Mouse (Mus musculus): ENCODE measurements around the gene Pdpk1. TPM values are rescaled to one million over a fixed set of nuclear protein-coding genes. Genes with fewer than 3 reads are reported as not detected.

The Pdpk1 gene
- total RNA-seq, 2 experiments from 2014 or later, result 35.1 to 39.7 TPM

DNA sequence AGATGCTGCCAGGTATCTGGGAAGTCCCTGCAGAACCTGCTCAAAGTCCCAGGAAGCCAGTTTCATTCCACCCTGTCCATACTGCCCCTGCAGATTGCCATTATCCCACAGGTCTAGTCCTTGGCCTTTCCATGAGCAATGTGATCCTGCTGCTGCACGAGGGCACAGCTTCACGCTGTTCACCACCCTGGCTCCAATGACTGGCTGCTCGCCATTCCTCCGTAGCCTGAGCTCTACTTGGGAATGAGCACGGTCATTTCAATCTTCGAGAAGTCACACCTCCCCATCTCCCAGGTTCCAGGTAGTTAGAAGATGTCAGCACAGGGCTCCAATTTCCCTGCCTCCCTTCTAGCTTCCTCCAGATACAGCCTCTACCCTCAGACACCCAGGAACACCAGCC, 6.4 kb upstream of the Pdpk1 start:
- no peak for DNase-seq
- H3K4me3 ChIP-seq, result no peak overlapping the region
- intact Hi-C loops (cut with DNase I), result no loop called here
- TF ChIP-seq CTCF (IDR thresholded peaks at IDR 0.05), result no peak
- no peak overlapping the region for H3K27ac ChIP-seq

DNA sequence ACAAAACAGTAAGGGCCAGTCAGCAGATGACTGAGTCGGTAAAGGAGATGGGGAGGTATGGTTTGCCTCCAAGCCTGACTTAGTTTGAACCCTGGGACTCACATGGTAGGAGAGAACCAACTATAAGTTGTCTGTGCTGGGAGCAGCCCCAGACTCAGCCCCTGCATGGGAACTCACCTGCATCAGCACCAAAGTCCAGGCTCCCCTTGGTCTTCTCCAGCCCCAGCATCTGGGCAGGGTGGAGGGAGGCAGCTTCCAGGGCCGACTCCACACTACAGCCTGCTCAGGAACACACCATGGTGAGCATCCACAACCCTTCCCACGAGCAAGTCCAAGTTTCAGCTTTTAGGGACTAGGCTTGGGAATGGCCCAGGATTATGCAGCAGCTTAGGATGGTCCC, 5.7 kb upstream of the Pdpk1 start:
- H3K4me3 ChIP-seq, result no peak overlapping the region
- no peak overlapping the region for H3K27ac ChIP-seq
- no peak for DNase-seq
- intact Hi-C loops (cut with DNase I), result no loop called here
- TF ChIP-seq CTCF (IDR thresholded peaks at IDR 0.05), result no peak

DNA sequence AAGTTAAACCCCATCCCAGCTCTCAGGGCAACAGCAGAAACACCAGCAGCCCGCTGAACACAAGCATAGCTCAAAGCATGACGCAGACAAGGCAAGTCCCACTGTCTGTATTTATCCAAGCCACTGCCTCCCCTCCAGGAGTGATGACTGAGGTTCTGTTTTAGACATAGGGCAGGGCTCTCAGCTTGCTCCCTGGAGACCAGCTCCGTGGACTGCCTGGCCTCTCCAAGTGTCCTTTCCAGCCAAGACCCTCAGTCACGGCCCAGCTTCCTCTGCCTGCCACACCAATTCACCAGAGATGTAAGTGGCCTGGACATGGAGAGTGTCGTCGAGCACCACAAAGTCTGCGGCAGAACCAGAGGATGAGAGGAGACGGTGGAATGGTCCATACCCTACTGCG, 5.0 kb upstream of the Pdpk1 start:
- TF ChIP-seq CTCF (IDR thresholded peaks at IDR 0.05), result no peak
- DNase-seq, result no peak
- Histone ChIP-seq H3K4me3 (no peak overlapping the region), H3K27ac (no peak overlapping the region)
- intact Hi-C loops (cut with DNase I), result no loop called here

GRCm38 (mm10) chr17:24154463-24154862, 3.7 kb upstream of the Pdpk1 start:
- DNase-seq, result no peak
- H3K4me3 ChIP-seq, result no peak overlapping the region
- no peak for TF ChIP-seq CTCF (IDR thresholded peaks at IDR 0.05)
- no peak overlapping the region for H3K27ac ChIP-seq
- intact Hi-C loops (cut with DNase I), result loop anchor here (5.0 kb wide), 1 partner anchor 153 kb away; no protein-coding TSS in a partner anchor

DNA sequence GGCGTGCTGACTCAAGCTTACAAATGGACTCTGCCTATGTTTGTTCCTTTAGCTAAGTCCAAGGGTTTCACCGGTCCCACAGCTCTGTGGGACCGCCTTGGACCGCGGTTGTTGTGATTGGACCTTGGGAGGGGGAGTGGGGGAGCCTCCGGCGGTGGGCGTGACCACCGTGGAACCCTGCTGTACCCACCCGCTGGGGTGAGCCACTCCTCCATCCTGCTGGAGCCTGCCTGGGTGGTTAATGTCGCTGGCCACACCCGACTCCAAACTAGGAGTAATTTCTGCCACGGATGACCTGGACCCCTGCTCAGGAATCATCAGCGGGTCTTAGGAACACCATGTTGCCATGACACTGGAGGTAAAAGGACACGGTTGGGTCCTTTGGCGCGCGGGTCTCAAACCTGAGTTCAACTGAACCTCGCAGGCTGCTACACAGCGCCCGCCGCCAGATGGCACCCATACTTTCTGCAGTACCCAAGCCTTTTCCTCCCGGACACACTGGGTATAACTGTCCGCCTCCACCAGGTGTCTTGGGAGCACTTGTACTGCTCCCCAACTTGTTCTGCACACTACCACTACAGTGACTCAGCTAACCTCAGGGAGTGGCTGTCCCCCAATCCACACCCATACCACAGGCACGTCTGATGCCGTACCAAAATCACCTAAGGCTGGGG, 1.3 kb upstream of the Pdpk1 start:
- Histone ChIP-seq H3K4me3 (peak overlapping the region; percentile 71), H3K27ac (peak overlapping the region; percentile 48)
- intact Hi-C loops (cut with DNase I), result loop anchor here (1.0 to 5.0 kb wide), 2 partner anchors 155 to 238 kb away; no protein-coding TSS in a partner anchor
- DNase-seq, result peak; percentile 85
- peak; percentile 90 for TF ChIP-seq CTCF (IDR thresholded peaks at IDR 0.05)

DNA sequence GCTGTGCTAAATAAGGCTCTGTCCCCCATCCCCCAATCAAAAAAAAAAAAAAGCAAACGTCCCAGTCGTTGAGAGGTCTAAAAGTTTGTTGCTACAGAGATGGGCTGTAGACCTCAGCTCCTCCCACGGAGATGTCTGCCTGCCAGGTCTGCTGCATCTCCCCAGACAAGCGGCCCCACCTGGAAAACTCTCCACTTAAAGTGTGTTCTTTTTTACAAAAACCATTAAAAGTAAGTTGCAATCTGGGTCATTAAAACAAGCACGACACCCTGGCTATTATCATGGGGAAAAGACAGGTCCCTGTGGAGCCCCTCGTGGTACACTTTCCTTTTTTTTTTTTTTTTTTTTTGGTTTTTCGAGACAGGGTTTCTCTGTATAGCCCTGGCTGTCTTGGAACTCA, 658 bp upstream of the Pdpk1 start:
- peak overlapping the region; percentile 71 for H3K4me3 ChIP-seq
- TF ChIP-seq CTCF (IDR thresholded peaks at IDR 0.05), result no peak
- DNase-seq, result no peak
- H3K27ac ChIP-seq, result no peak overlapping the region
- intact Hi-C loops (cut with DNase I), result loop anchor here (5.0 kb wide), 1 partner anchor 156 kb away; no protein-coding TSS in a partner anchor

DNA sequence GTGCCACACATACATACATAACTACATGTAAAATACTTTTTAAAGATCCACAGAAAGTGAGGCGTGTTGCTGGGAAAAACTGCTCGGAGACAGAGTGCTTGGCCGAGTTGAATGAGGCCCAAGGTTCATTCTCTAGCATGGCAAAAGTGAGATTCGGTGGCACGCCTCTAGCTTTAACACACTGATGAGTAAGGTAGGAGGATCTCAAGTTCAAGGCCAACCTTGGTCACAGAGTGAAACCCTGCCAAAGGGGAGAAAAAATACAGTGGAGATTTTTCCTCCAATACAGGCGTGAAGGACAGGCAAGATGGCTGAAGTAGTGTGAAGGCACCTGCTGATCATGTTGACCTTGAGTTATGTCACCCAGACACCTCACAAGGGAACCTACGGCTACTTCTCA, 1.3 kb downstream of the Pdpk1 start:
- DNase-seq, result no peak
- intact Hi-C loops (cut with DNase I), result no loop called here
- TF ChIP-seq CTCF (IDR thresholded peaks at IDR 0.05), result no peak
- H3K27ac ChIP-seq, result no peak overlapping the region
- H3K4me3 ChIP-seq, result no peak overlapping the region

DNA sequence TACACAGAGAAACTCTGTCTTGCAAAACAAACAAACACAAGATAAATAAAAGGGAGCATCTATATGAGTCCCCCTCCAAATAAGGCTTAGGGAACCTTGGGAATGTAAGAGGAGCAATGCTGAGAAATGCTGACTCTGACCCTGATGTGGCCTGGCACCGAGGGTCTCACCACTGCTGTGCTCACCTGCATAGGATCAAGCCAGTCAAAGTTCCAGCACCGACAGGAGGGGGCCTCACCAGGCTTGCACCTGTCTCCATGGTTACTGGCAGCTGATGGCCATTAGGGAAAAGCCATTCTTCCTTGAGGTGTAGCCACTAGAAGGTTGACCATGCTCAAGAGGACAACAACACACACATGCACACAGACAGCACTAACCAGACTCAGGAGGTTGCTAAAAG, 7.8 kb downstream of the Pdpk1 start:
- intact Hi-C loops (cut with DNase I), result loop anchor here (5.0 kb wide), 1 partner anchor 71 kb away; the partner anchor contains the start of gene Kctd5
- TF ChIP-seq CTCF (IDR thresholded peaks at IDR 0.05), result no peak
- no peak overlapping the region for H3K4me3 ChIP-seq
- no peak for DNase-seq
- H3K27ac ChIP-seq, result no peak overlapping the region

- peak overlapping the region; percentile 99 for H3K4me3 ChIP-seq
- DNase-seq, result peak; percentile 98
- TF ChIP-seq CTCF (IDR thresholded peaks at IDR 0.05), result no peak
- peak overlapping the region; percentile 97 for H3K27ac ChIP-seq
- intact Hi-C loops (cut with DNase I), result loop anchor here (5.0 kb wide), 1 partner anchor 69 kb away; the partner anchor contains the start of gene Kctd5
These were observed 9.3 kb downstream of the Pdpk1 start for GRCm38 (mm10) chr17:24141425-24141920.

DNA sequence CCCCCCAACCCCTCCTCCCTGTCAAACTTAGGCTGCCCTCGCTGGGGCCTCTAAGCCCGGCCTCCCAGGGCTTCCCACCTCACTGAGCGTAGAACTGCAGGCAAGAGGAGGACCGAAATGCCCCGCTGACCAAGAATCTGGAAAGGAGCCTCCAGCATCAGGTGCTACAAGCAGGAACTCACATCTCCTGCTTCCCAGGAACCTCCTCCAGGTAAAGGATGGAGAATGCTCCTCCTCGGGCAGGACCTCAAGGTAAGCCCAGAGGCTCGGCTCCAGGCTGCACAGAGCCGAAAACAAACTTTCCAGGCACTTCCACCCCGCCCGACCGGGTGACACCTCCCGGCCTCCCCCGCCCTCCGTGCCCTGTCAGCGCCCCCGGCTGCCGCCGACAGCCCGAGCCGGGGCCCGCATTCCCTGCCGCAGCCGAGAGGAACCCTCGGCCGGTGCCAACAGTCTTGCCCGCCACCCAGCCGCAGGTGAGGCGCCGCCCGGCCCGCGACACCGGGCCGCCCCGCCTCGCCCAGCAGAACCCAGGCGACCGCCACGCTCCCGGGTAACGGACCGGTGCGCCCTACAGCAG, 9.8 kb downstream of the Pdpk1 start:
- Histone ChIP-seq H3K4me3 (peak overlapping the region; percentile 99), H3K27ac (peak overlapping the region; percentile 97)
- TF ChIP-seq CTCF (IDR thresholded peaks at IDR 0.05), result no peak
- DNase-seq, result peak; percentile 31
- intact Hi-C loops (cut with DNase I), result loop anchor here (5.0 kb wide), 1 partner anchor 69 kb away; the partner anchor contains the start of gene Kctd5

GRCm38 (mm10) chr17:24139968-24140367, 10.8 kb downstream of the Pdpk1 start:
- no peak for TF ChIP-seq CTCF (IDR thresholded peaks at IDR 0.05)
- intact Hi-C loops (cut with DNase I), result loop anchor here (5.0 kb wide), 1 partner anchor 68 kb away; the partner anchor contains the start of gene Kctd5
- DNase-seq, result no peak
- Histone ChIP-seq H3K27ac (peak overlapping the region; percentile 97; the same call in 1 of the 2 replicates), H3K4me3 (peak overlapping the region; percentile 99)

DNA sequence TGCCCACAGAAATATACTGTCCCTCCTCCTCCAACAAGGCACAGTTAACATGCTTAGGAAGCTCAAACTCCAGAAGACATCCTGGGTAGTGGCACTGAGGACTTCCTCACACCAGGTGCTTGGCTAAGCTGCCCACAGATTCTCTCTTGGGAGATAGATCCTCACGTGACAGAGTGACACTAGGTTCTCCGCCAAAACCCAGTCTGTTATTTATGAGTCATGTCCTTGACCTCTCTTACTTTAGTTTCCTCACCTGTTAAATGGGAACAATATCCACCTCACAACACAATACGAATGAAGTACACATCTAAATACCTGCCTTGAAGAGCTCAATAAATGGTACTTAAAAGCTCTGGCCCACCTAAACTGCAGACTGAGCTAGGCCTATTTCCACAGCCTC, 11.5 kb downstream of the Pdpk1 start:
- H3K27ac ChIP-seq, result no peak overlapping the region; the same call in 1 of the 2 replicates
- intact Hi-C loops (cut with DNase I), result no loop called here
- TF ChIP-seq CTCF (IDR thresholded peaks at IDR 0.05), result no peak
- DNase-seq, result no peak
- no peak overlapping the region for H3K4me3 ChIP-seq

- intact Hi-C loops (cut with DNase I), result no loop called here
- DNase-seq, result no peak
- Histone ChIP-seq H3K27ac (peak overlapping the region; percentile 40; the same call in 1 of the 2 replicates), H3K4me3 (no peak overlapping the region)
- no peak for TF ChIP-seq CTCF (IDR thresholded peaks at IDR 0.05)
These were observed 13.4 kb downstream of the Pdpk1 start for GRCm38 (mm10) chr17:24137226-24137880.
